15 mouse cellular contexts compared by ENCODE assay signal in genomic region chr4:97664738-97665427, GRCm38 (mm10).
DNase-seq lines count a peak whose midpoint lies in the region; ATAC-seq and TF ChIP-seq lines count a peak whose summit lies in the region.
"Had no signal": no experiment of that assay in that cellular context is flagged by ENCODE, and none has a peak within 500 bp of the region (broad histone marks: within the 10 kb centered on the region; RNA-seq: fewer than 3 reads in every experiment).

No protein-coding gene starts in this region.

- peak overlapping the region; percentile 6; the same call in 1 of the 2 replicates for H3K27ac ChIP-seq in gastrocnemius, adult 2 months
- peak overlapping the region; percentile 66 for H3K27ac ChIP-seq in heart, embryonic 16.5 days (ENCODE audit: low read length)
- H3K27ac ChIP-seq: intestine, embryonic 15.5 days; liver, embryonic 12.5 days had no signal

- intact Hi-C loops in gastrocnemius, adult 2 months (cut with DNase I): no loop called here
- intact Hi-C loops in left cerebral cortex, postnatal 14 days (cut with DNase I): no loop called here

- no peak overlapping the region for H3K4me3 ChIP-seq in gastrocnemius, adult 2 months
- H3K4me3 ChIP-seq in heart, embryonic 16.5 days (ENCODE audit: low read length): no peak overlapping the region
- H3K4me3 ChIP-seq: intestine, embryonic 15.5 days; liver, embryonic 12.5 days had no signal

- H3K9me3 ChIP-seq in heart, embryonic 16.5 days (replicated peaks; ENCODE audit: control insufficient read depth, low read length): no peaks in the 10 kb centered on the region
- H3K9me3 ChIP-seq: intestine, embryonic 15.5 days; liver, embryonic 12.5 days had no signal

- ATAC-seq in heart, embryonic 16.5 days (replicated peaks; ENCODE audit: extremely low read depth, insufficient read depth, low FRiP score): peak; percentile 64
- ATAC-seq: intestine, embryonic 15.5 days; liver, embryonic 12.5 days; lung, postnatal 0 days had no signal

- no peak for TF ChIP-seq CTCF in gastrocnemius, adult 2 months (IDR thresholded peaks at IDR 0.05)

- WGBS in heart, embryonic 16.5 days: 45% methylated on average over 7 of the region's 7 CpGs

- DNase-seq in gastrocnemius, adult 2 months: peak; percentile 24
- DNase-seq in gastrocnemius, postnatal 10 days: no peak
- DNase-seq in ZHBTc4 (ENCODE audit: low read depth, low spot score): peak; percentile 17
- peak; percentile 54 to 56 for DNase-seq in heart, adult 18-20 months
- DNase-seq in MN1 (ENCODE audit: low spot score): no peak
- no peak for DNase-seq in cerebellum, adult 9-10 months
- no peak for DNase-seq in left cerebral cortex, postnatal 14 days (ENCODE audit: low spot score in 2 of 2)
- DNase-seq: adrenal gland, adult 8-10 months; cerebellum, adult 18-20 months; kidney, postnatal 10 days; thymus, adult 2 months had no signal

- no peaks in the 10 kb centered on the region for H3K36me3 ChIP-seq in heart, embryonic 16.5 days (ENCODE audit: control insufficient read depth, insufficient read depth)
- H3K36me3 ChIP-seq: intestine, embryonic 15.5 days; liver, embryonic 12.5 days had no signal

- H3K4me2 ChIP-seq in heart, embryonic 16.5 days (ENCODE audit: low read depth, low read length): no peak overlapping the region
- H3K4me2 ChIP-seq: intestine, embryonic 15.5 days; liver, embryonic 12.5 days had no signal

- H3K4me1 ChIP-seq in heart, embryonic 16.5 days (ENCODE audit: control insufficient read depth, insufficient read depth, low read length): no peaks in the 10 kb centered on the region; the same call in 1 of the 2 replicates
- H3K4me1 ChIP-seq: intestine, embryonic 15.5 days; liver, embryonic 12.5 days had no signal

- no peaks in the 10 kb centered on the region for H3K27me3 ChIP-seq in heart, embryonic 16.5 days (ENCODE audit: control insufficient read depth, insufficient read depth, low read length)
- H3K27me3 ChIP-seq: intestine, embryonic 15.5 days; liver, embryonic 12.5 days had no signal

- H3K9ac ChIP-seq in heart, embryonic 16.5 days (ENCODE audit: low read length): no peak overlapping the region
- H3K9ac ChIP-seq: intestine, embryonic 15.5 days; liver, embryonic 12.5 days had no signal

Comparison
In these comparisons a context has a peak if more than half of its experiments do, and no peak if none do; other contexts are left out.
1. DNase-seq: peak in gastrocnemius, adult 2 months (single experiment), ZHBTc4 (single experiment) and heart, adult 18-20 months (2 of 2); none in gastrocnemius, postnatal 10 days (single experiment), MN1 (single experiment), cerebellum, adult 9-10 months (single experiment) and left cerebral cortex, postnatal 14 days (0 of 2).